In genomic region chr11:54435797-54436196, GRCm38 (mm10) we compare ENCODE assay signal across 34 mouse cellular contexts.
"Had no signal": no experiment of that assay in that cellular context is flagged by ENCODE, and none has a peak within 500 bp of the region (broad histone marks: within the 10 kb centered on the region; RNA-seq: fewer than 3 reads in every experiment).

No protein-coding gene starts in this region.

- H3K27me3 ChIP-seq: heart, embryonic 12.5 days; heart, embryonic 13.5 days; heart, embryonic 15.5 days; hindbrain, embryonic 12.5 days; hindbrain, embryonic 13.5 days; hindbrain, embryonic 15.5 days; intestine, embryonic 15.5 days; kidney, embryonic 15.5 days had no signal

- H3K4me3 ChIP-seq: heart, embryonic 12.5 days; heart, embryonic 13.5 days; heart, embryonic 15.5 days; hindbrain, embryonic 10.5 days; hindbrain, embryonic 12.5 days; hindbrain, embryonic 13.5 days; hindbrain, embryonic 15.5 days; intestine, embryonic 15.5 days; kidney, embryonic 15.5 days; layer of hippocampus, adult 2 months; left cerebral cortex, adult 2 months had no signal

- ATAC-seq: hindbrain, embryonic 16.5 days; hindbrain, postnatal 0 days; inflammation-experienced regulatory T-cells, adult 6 months; intestine, embryonic 15.5 days; intestine, embryonic 16.5 days; intestine, postnatal 0 days had no signal

- DNase-seq: heart, postnatal 10 days; heart, postnatal 14 days; heart, postnatal 36 days; heart, postnatal 4 days; kidney, adult 11 months; kidney, adult 18-20 months; kidney, adult 2 months; kidney, adult 8-10 months; kidney, adult 9 months; kidney, postnatal 10 days; kidney, postnatal 14 days; kidney, postnatal 25 days; kidney, postnatal 36 days; kidney, postnatal 4 days; layer of hippocampus, adult 9-11 months; layer of hippocampus, postnatal 36 days had no signal

- H3K9ac ChIP-seq: heart, embryonic 12.5 days; heart, embryonic 13.5 days; heart, embryonic 15.5 days; hindbrain, embryonic 12.5 days; hindbrain, embryonic 13.5 days; hindbrain, embryonic 14.5 days; hindbrain, embryonic 15.5 days; intestine, embryonic 15.5 days; kidney, embryonic 15.5 days had no signal

- H3K27ac ChIP-seq: heart, embryonic 13.5 days; heart, embryonic 15.5 days; hindbrain, embryonic 10.5 days; hindbrain, embryonic 12.5 days; hindbrain, embryonic 13.5 days; hindbrain, embryonic 14.5 days; hindbrain, embryonic 15.5 days; hindbrain, postnatal 0 days; intestine, embryonic 15.5 days; kidney, embryonic 15.5 days; kidney, postnatal 0 days; layer of hippocampus, adult 2 months; left cerebral cortex, adult 2 months had no signal

- H3K9me3 ChIP-seq: heart, embryonic 12.5 days; heart, embryonic 13.5 days; heart, embryonic 15.5 days; hindbrain, embryonic 10.5 days; hindbrain, embryonic 12.5 days; hindbrain, embryonic 13.5 days; hindbrain, embryonic 15.5 days; intestine, embryonic 15.5 days; kidney, embryonic 15.5 days had no signal

- H3K36me3 ChIP-seq: heart, embryonic 12.5 days; heart, embryonic 13.5 days; heart, embryonic 15.5 days; hindbrain, embryonic 10.5 days; hindbrain, embryonic 12.5 days; hindbrain, embryonic 13.5 days; hindbrain, embryonic 15.5 days; intestine, embryonic 15.5 days; kidney, embryonic 15.5 days had no signal
